Mouse (Mus musculus) kidney, adult 18-20 months (tissue): ENCODE data around the gene Accs.

Source experiments
- DNase-seq: peaks from one replicate; pipeline ENCODE4 v3.0.0; 2021

Accs gene

GRCm38 (mm10) chr2:93851303-93851702, 1.6 kb upstream of the Accs start:
- DNase-seq = no peak

- no peak for DNase-seq
Measured at GRCm38 (mm10) chr2:93850317-93850944, 688 bp upstream of the Accs start.

GRCm38 (mm10) chr2:93841349-93841748, 8.4 kb downstream of the Accs start:
- DNase-seq = no peak

- DNase-seq = no peak
Measured at GRCm38 (mm10) chr2:93840109-93840508, 9.6 kb downstream of the Accs start.

GRCm38 (mm10) chr2:93838931-93839330, 10.8 kb downstream of the Accs start:
- DNase-seq = no peak

GRCm38 (mm10) chr2:93836232-93836785, 13.4 kb downstream of the Accs start:
- DNase-seq = peak; percentile 65

GRCm38 (mm10) chr2:93835596-93835995, 14.1 kb downstream of the Accs start:
- no peak for DNase-seq

GRCm38 (mm10) chr2:93823519-93823918, 26.2 kb downstream of the Accs start:
- peak; percentile 60 for DNase-seq

GRCm38 (mm10) chr2:93822045-93822749, 27.5 kb downstream of the Accs start, which contains the start of gene Ext2:
Gene Ext2 (minus strand): TSS chr2:93822568.
- DNase-seq = peak; percentile 94

- DNase-seq = no peak
Measured at GRCm38 (mm10) chr2:93817791-93818190, 32.0 kb downstream of the Accs start.

- no peak for DNase-seq
Measured at GRCm38 (mm10) chr2:93813343-93813742, 36.4 kb downstream of the Accs start.

- DNase-seq = peak; percentile 67
Measured at GRCm38 (mm10) chr2:93811812-93812211, 37.9 kb downstream of the Accs start.

GRCm38 (mm10) chr2:93809931-93810330, 39.8 kb downstream of the Accs start:
- DNase-seq = peak; percentile 60

- no peak for DNase-seq
Measured at GRCm38 (mm10) chr2:93808071-93808470, 41.7 kb downstream of the Accs start.

- DNase-seq = no peak
Measured at GRCm38 (mm10) chr2:93807440-93807839, 42.3 kb downstream of the Accs start.

GRCm38 (mm10) chr2:93806487-93807201, 43.1 kb downstream of the Accs start:
- DNase-seq = no peak

- no peak for DNase-seq
Measured at GRCm38 (mm10) chr2:93805523-93805922, 44.2 kb downstream of the Accs start.

- DNase-seq = no peak
Measured at GRCm38 (mm10) chr2:93805066-93805465, 44.7 kb downstream of the Accs start.

- DNase-seq = no peak
Measured at GRCm38 (mm10) chr2:93802947-93803346, 46.8 kb downstream of the Accs start.

GRCm38 (mm10) chr2:93801097-93801496, 48.6 kb downstream of the Accs start:
- DNase-seq = no peak

- DNase-seq = no peak
Measured at GRCm38 (mm10) chr2:93797162-93797795, 52.5 kb downstream of the Accs start.

- no peak for DNase-seq
Measured at GRCm38 (mm10) chr2:93794375-93794774, 55.4 kb downstream of the Accs start.
